ENCODE assay signal across 9 mouse cellular contexts in the genomic region with DNA sequence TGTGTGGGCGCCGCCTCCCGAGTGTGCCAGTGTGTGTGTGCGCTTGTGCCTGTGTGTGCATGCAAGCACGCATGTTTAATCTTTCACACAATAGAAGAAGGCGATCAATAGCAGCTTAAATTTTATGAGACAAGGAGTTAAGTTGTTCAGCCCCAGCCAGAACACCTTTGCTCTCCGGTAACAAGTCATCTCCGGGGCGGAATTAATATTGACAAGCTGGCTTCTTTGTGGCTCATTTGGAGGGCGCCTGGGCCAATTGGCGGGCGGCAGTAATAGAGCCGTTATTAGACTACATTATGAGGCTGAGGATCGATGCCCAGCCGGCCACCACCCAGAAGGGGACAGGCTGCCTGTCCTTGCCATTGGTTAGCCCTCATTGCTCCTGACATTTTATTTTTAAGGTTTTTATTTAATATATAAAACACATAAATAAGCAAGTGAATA.
DNase-seq lines count a peak whose midpoint lies in the region; ATAC-seq and TF ChIP-seq lines count a peak whose summit lies in the region.
"Had no signal": no experiment of that assay in that cellular context is flagged by ENCODE, and none has a peak within 500 bp of the region (broad histone marks: within the 10 kb centered on the region; RNA-seq: fewer than 3 reads in every experiment).

No protein-coding gene starts in this region.

- H3K36me3 ChIP-seq in forebrain, embryonic 12.5 days (replicated peaks), result no peaks in the 10 kb centered on the region
- no peaks in the 10 kb centered on the region for H3K36me3 ChIP-seq in hindbrain, embryonic 16.5 days (ENCODE audit: control insufficient read depth, insufficient read depth, low read length)
- H3K36me3 ChIP-seq: heart, embryonic 15.5 days had no signal

- ATAC-seq in forebrain, embryonic 12.5 days (ENCODE audit: low FRiP score), result peak; percentile 57
- ATAC-seq in hindbrain, embryonic 16.5 days, result peak; percentile 49

- no peak for TF ChIP-seq CTCF in layer of hippocampus, adult 2 months (conservative IDR thresholded peaks at IDR 0.05)
- no peak for TF ChIP-seq CTCF in olfactory bulb, adult 2 months (IDR thresholded peaks at IDR 0.05; ENCODE audit: insufficient read depth, low read depth, low read length)
- TF ChIP-seq CTCF in cerebellum, adult 2 months (IDR thresholded peaks at IDR 0.05; ENCODE audit: borderline replicate concordance, insufficient read depth, low read depth, low read length), result no peak

- H3K4me2 ChIP-seq in forebrain, embryonic 12.5 days, result peak overlapping the region; percentile 38
- H3K4me2 ChIP-seq in hindbrain, embryonic 16.5 days (ENCODE audit: low read length), result peak overlapping the region; percentile 58
- H3K4me2 ChIP-seq: heart, embryonic 15.5 days had no signal

- H3K4me1 ChIP-seq in forebrain, embryonic 12.5 days, result peaks cover 12% of the 10 kb centered on the region
- H3K4me1 ChIP-seq in hindbrain, embryonic 16.5 days (ENCODE audit: control insufficient read depth, insufficient read depth, low read depth, low read length), result peaks cover 8% of the 10 kb centered on the region
- H3K4me1 ChIP-seq in olfactory bulb, adult 2 months (ENCODE audit: control insufficient read depth, insufficient read depth, low read length), result peaks cover 7% of the 10 kb centered on the region; the same call in 1 of the 2 replicates
- no peaks in the 10 kb centered on the region; the same call in 1 of the 2 replicates for H3K4me1 ChIP-seq in cerebellum, adult 2 months (ENCODE audit: control insufficient read depth, insufficient read depth, low read length)
- H3K4me1 ChIP-seq: heart, embryonic 15.5 days had no signal

- no peak overlapping the region for H3K9ac ChIP-seq in forebrain, embryonic 12.5 days
- H3K9ac ChIP-seq in hindbrain, embryonic 16.5 days (ENCODE audit: low read depth, low read length), result peak overlapping the region; percentile 48; the same call in 1 of the 2 replicates
- H3K9ac ChIP-seq: heart, embryonic 15.5 days had no signal

- no peak for TF ChIP-seq POLR2A in olfactory bulb, adult 2 months (IDR thresholded peaks at IDR 0.05; ENCODE audit: insufficient read depth, low read depth, low read length)
- no peak for TF ChIP-seq POLR2A in cerebellum, adult 2 months (IDR thresholded peaks at IDR 0.05; ENCODE audit: borderline replicate concordance, insufficient read depth, low read length)

- peaks cover 53% of the 10 kb centered on the region for H3K27me3 ChIP-seq in forebrain, embryonic 12.5 days
- peaks cover 2% of the 10 kb centered on the region for H3K27me3 ChIP-seq in hindbrain, embryonic 16.5 days (replicated peaks; ENCODE audit: control insufficient read depth, insufficient read depth, low read length)
- H3K27me3 ChIP-seq in cerebellum, adult 2 months (ENCODE audit: control insufficient read depth, insufficient read depth, low read length), result no peaks in the 10 kb centered on the region; the same call in 1 of the 2 replicates
- H3K27me3 ChIP-seq: heart, embryonic 15.5 days had no signal

- peak overlapping the region; percentile 48 for H3K4me3 ChIP-seq in layer of hippocampus, adult 2 months
- peak overlapping the region; percentile 15 for H3K4me3 ChIP-seq in forebrain, embryonic 12.5 days (replicated peaks)
- peak overlapping the region; percentile 33 for H3K4me3 ChIP-seq in hindbrain, embryonic 16.5 days (ENCODE audit: low read length)
- H3K4me3 ChIP-seq in olfactory bulb, adult 2 months (ENCODE audit: insufficient read depth, low read depth, low read length), result 0 out of 2 replicates have a peak overlapping the region, but pooled peaks have one; percentile 13
- no peak overlapping the region for H3K4me3 ChIP-seq in cerebellum, adult 2 months (replicated peaks; ENCODE audit: insufficient read depth, low read depth, low read length)
- H3K4me3 ChIP-seq: heart, embryonic 15.5 days had no signal

- WGBS in forebrain, embryonic 12.5 days, result 44% methylated on average over 15 of the region's 15 CpGs
- 32% methylated on average over 15 of the region's 15 CpGs for WGBS in hindbrain, embryonic 16.5 days
- WGBS in olfactory bulb, adult 2 months, result 19% methylated on average over 15 of the region's 15 CpGs
- 10% methylated on average over 15 of the region's 15 CpGs for WGBS in cerebellum, adult 2 months

- no peak overlapping the region; the same call in 1 of the 2 replicates for H3K27ac ChIP-seq in layer of hippocampus, adult 2 months
- H3K27ac ChIP-seq in forebrain, embryonic 12.5 days, result peak overlapping the region; percentile 57; the same call in 1 of the 2 replicates
- H3K27ac ChIP-seq in hindbrain, embryonic 16.5 days (ENCODE audit: low read depth, low read length), result peak overlapping the region; percentile 42; the same call in 1 of the 2 replicates
- H3K27ac ChIP-seq in olfactory bulb, adult 2 months (ENCODE audit: insufficient read depth, low read depth, low read length), result no peak overlapping the region
- no peak overlapping the region for H3K27ac ChIP-seq in cerebellum, adult 2 months (ENCODE audit: insufficient read depth, low read length)
- H3K27ac ChIP-seq: heart, embryonic 15.5 days had no signal

- H3K9me3 ChIP-seq in forebrain, embryonic 12.5 days, result no peaks in the 10 kb centered on the region
- no peaks in the 10 kb centered on the region for H3K9me3 ChIP-seq in hindbrain, embryonic 16.5 days (ENCODE audit: control insufficient read depth, low read length)
- H3K9me3 ChIP-seq: heart, embryonic 15.5 days had no signal

- DNase-seq in layer of hippocampus, adult 2 months (ENCODE audit: low spot score in 2 of 2), result peak in 1 of 2 experiments; percentile 27
- no peak for DNase-seq in layer of hippocampus, adult 9-10 months (ENCODE audit: low spot score)
- no peak for DNase-seq in cerebellum, adult 2 months
- DNase-seq in urinary bladder, postnatal 14 days (ENCODE audit: low spot score), result no peak
- DNase-seq: thymus, adult 2 months had no signal

Comparison
In these comparisons a context has a peak if more than half of its experiments do, and no peak if none do; other contexts are left out.
1. H3K27ac ChIP-seq: peak in forebrain, embryonic 12.5 days (single experiment) and hindbrain, embryonic 16.5 days (single experiment); none in layer of hippocampus, adult 2 months (single experiment), olfactory bulb, adult 2 months (single experiment) and cerebellum, adult 2 months (single experiment).